8 mouse cellular contexts compared by ENCODE assay signal in the genomic region with DNA sequence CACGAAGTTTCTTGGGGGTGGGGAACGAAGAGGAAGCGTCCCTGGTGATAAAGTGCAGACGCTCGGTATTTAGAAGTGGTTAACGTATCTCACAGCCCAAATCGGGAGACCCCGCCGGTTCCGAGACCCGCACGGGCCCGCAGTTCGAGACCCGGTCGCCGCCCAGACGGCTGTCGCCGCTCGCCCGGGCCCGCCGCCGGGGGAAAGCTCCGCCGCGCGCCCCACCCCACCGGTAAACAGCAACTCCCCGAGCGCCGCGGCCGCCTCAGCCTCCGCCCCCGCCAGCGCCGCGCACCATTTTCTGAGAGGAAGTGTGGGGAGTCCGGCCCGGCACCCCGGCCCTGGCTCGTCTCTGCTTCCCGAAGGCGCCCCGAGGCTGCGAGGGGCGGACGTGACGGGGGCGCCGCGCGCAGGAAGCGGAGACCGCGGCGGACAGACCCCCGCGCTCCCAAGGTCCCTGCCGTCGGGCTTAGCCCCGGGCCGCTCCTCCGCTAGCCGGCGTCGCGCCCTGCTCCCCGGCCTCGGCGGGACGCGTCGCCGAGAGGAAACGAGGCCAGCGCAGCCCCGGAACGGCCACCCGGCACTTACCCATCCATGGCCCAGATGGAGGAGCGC. TPM values are rescaled to one million over a fixed set of nuclear protein-coding genes. Genes with fewer than 3 reads are reported as not detected.
A peak's percentile ranks its signal among the peaks of the same experiment; 100 is the strongest.
DNase-seq lines count a peak whose midpoint lies in the region; ATAC-seq and TF ChIP-seq lines count a peak whose summit lies in the region.

No protein-coding gene starts in this region.

- no peak for TF ChIP-seq CTCF in MEL (IDR thresholded peaks at IDR 0.05 in 2 of 3, conservative IDR thresholded peaks at IDR 0.05 in 1 of 3; ENCODE audit: control insufficient read depth in 1 of 3, insufficient read depth in 1 of 3, low read depth in 2 of 3, low read length in 3 of 3, poor library complexity in 1 of 3, severe bottlenecking in 1 of 3)
- no peak for TF ChIP-seq CTCF in layer of hippocampus, adult 2 months (conservative IDR thresholded peaks at IDR 0.05)
- no peak for TF ChIP-seq CTCF in lung, embryonic 14.5 days (IDR thresholded peaks at IDR 0.05; ENCODE audit: low read depth)
- no peak for TF ChIP-seq CTCF in olfactory bulb, adult 2 months (IDR thresholded peaks at IDR 0.05; ENCODE audit: insufficient read depth, low read depth, low read length)

- H3K36me3 ChIP-seq in MEL (ENCODE audit: control insufficient read depth in 1 of 2, insufficient read depth in 2 of 2, low read length in 2 of 2): peaks cover 0 to 19% of the 10 kb centered on the region in 2 experiments; a peak in 2 of 4 replicates
- no peaks in the 10 kb centered on the region for H3K36me3 ChIP-seq in forebrain, embryonic 15.5 days
- H3K36me3 ChIP-seq in lung, embryonic 14.5 days (ENCODE audit: insufficient read depth): no peaks in the 10 kb centered on the region

- peak; percentile 82 for DNase-seq in MEL (ENCODE audit: low read depth, low spot score)
- peak; percentile 69 for DNase-seq in heart, postnatal 25 days (ENCODE audit: low spot score)
- DNase-seq in layer of hippocampus, adult 2 months (ENCODE audit: low spot score in 2 of 2): peak; percentile 24 to 56
- DNase-seq in lung, embryonic 14.5 days: peak; percentile 70
- peak; percentile 90 for DNase-seq in thymus, postnatal 14 days

- TF ChIP-seq POLR2A in MEL (IDR thresholded peaks at IDR 0.05; ENCODE audit: control insufficient read depth in 1 of 2, insufficient read depth in 1 of 2, low read depth in 1 of 2, low read length in 2 of 2, poor library complexity in 1 of 2): no peak
- no peak for TF ChIP-seq POLR2A in olfactory bulb, adult 2 months (IDR thresholded peaks at IDR 0.05; ENCODE audit: insufficient read depth, low read depth, low read length)

- H3K27me3 ChIP-seq in MEL (ENCODE audit: control insufficient read depth in 1 of 2, insufficient read depth in 2 of 2, low read length in 2 of 2): no peaks in the 10 kb centered on the region
- 0 out of 2 replicates have a peak, but pooled peaks cover 4% of the 10 kb centered on the region for H3K27me3 ChIP-seq in forebrain, embryonic 15.5 days
- no peaks in the 10 kb centered on the region for H3K27me3 ChIP-seq in lung, embryonic 14.5 days (ENCODE audit: insufficient read depth, low read length)

- under 1% methylated on average over 80 of the region's 83 CpGs for WGBS in forebrain, embryonic 15.5 days
- under 1% methylated on average over 71 of the region's 83 CpGs for WGBS in lung, embryonic 14.5 days
- under 1% methylated on average over 82 of the region's 83 CpGs for WGBS in olfactory bulb, adult 2 months

- peak overlapping the region; percentile 97 for H3K4me2 ChIP-seq in forebrain, embryonic 15.5 days (replicated peaks)
- peak overlapping the region; percentile 80 for H3K4me2 ChIP-seq in lung, embryonic 14.5 days

- peak in 1 of 2 experiments; percentile 45; a peak in 2 of 4 replicates for TF ChIP-seq EP300 in MEL (IDR thresholded peaks at IDR 0.05; ENCODE audit: low read depth in 1 of 2, low read length in 2 of 2)

- no peaks in the 10 kb centered on the region for H3K9me3 ChIP-seq in MEL (replicated peaks; ENCODE audit: insufficient read depth, low read length)
- H3K9me3 ChIP-seq in forebrain, embryonic 15.5 days: no peaks in the 10 kb centered on the region
- no peaks in the 10 kb centered on the region for H3K9me3 ChIP-seq in lung, embryonic 14.5 days (ENCODE audit: low read depth, low read length)

- H3K9ac ChIP-seq in MEL (ENCODE audit: control insufficient read depth, low read depth, low read length, poor library complexity, severe bottlenecking): peak overlapping the region; percentile 99
- peak overlapping the region; percentile 84 for H3K9ac ChIP-seq in forebrain, embryonic 15.5 days (replicated peaks)
- peak overlapping the region; percentile 94 for H3K9ac ChIP-seq in lung, embryonic 14.5 days

- H3K27ac ChIP-seq in MEL (ENCODE audit: control insufficient read depth, low read depth, low read length): peak overlapping the region; percentile 93
- peak overlapping the region; percentile 87 for H3K27ac ChIP-seq in forebrain, embryonic 15.5 days (replicated peaks)
- H3K27ac ChIP-seq in layer of hippocampus, adult 2 months: peak overlapping the region; percentile 92
- H3K27ac ChIP-seq in lung, embryonic 14.5 days (ENCODE audit: low read depth): peak overlapping the region; percentile 96
- peak overlapping the region; percentile 90 for H3K27ac ChIP-seq in olfactory bulb, adult 2 months (ENCODE audit: insufficient read depth, low read depth, low read length)

- ATAC-seq in cerebellum, adult (ENCODE audit: insufficient number of reproducible peaks, low FRiP score, low TSS enrichment): peak; percentile 72
- no peak; the same call in 1 of the 2 replicates for ATAC-seq in forebrain, embryonic 15.5 days (replicated peaks)
- ATAC-seq in lung, embryonic 14.5 days (ENCODE audit: insufficient read depth): peak; percentile 82

- intact Hi-C loops in heart, postnatal 25 days (cut with DNase I): loop anchor here (5.0 kb wide), 1 partner anchor 361 kb away; a partner anchor contains a TSS

- TF ChIP-seq RAD21 in MEL (IDR thresholded peaks at IDR 0.05; ENCODE audit: low read depth, low read length): no peak

- peak overlapping the region; percentile 90 to 98 for H3K4me3 ChIP-seq in MEL (ENCODE audit: control insufficient read depth in 1 of 2, insufficient read depth in 1 of 2, low read depth in 2 of 2, low read length in 2 of 2)
- H3K4me3 ChIP-seq in forebrain, embryonic 15.5 days: peak overlapping the region; percentile 90
- peak overlapping the region; percentile 95 for H3K4me3 ChIP-seq in layer of hippocampus, adult 2 months
- H3K4me3 ChIP-seq in lung, embryonic 14.5 days (ENCODE audit: low read depth, low read length): peak overlapping the region; percentile 94
- H3K4me3 ChIP-seq in olfactory bulb, adult 2 months (ENCODE audit: insufficient read depth, low read depth, low read length): peak overlapping the region; percentile 99

- H3K79me2 ChIP-seq in MEL (ENCODE audit: control insufficient read depth, insufficient read depth, low read length, poor library complexity): peaks cover 42% of the 10 kb centered on the region

- peaks cover 8 to 20% of the 10 kb centered on the region in 2 experiments; a peak in 3 of 4 replicates for H3K4me1 ChIP-seq in MEL (ENCODE audit: control insufficient read depth in 1 of 2, insufficient read depth in 2 of 2, low read length in 2 of 2)
- H3K4me1 ChIP-seq in forebrain, embryonic 15.5 days: peaks cover 9% of the 10 kb centered on the region
- peaks cover 8% of the 10 kb centered on the region; the same call in 1 of the 2 replicates for H3K4me1 ChIP-seq in lung, embryonic 14.5 days (ENCODE audit: insufficient read depth)
- no peaks in the 10 kb centered on the region for H3K4me1 ChIP-seq in olfactory bulb, adult 2 months (ENCODE audit: control insufficient read depth, insufficient read depth, low read length)

TF ChIP-seq in MEL, 35 proteins besides CTCF, POLR2A, EP300 and RAD21 (continues in another document):
- 0 out of 2 replicates have a peak, but pooled peaks have one; percentile 46 for TF ChIP-seq ZMIZ1 (IDR thresholded peaks at IDR 0.05; ENCODE audit: low read depth, low read length)
- no peak for TF ChIP-seq USF1 (IDR thresholded peaks at IDR 0.05; ENCODE audit: low read depth, low read length)
- TF ChIP-seq MAFK (IDR thresholded peaks at IDR 0.05; ENCODE audit: borderline replicate concordance, low read depth, low read length): no peak
- TF ChIP-seq RCOR1 (IDR thresholded peaks at IDR 0.05; ENCODE audit: low read depth, low read length): no peak; the same call in 1 of the 2 replicates
- TF ChIP-seq TAL1 (IDR thresholded peaks at IDR 0.05; ENCODE audit: low read length): no peak
- no peak for TF ChIP-seq POLR2AphosphoS5 (IDR thresholded peaks at IDR 0.05; ENCODE audit: borderline replicate concordance, low read depth, low read length)
- TF ChIP-seq USF2 (IDR thresholded peaks at IDR 0.05; ENCODE audit: borderline replicate concordance in 1 of 2, insufficient read depth in 1 of 2, low read depth in 1 of 2, low read length in 2 of 2): no peak
- TF ChIP-seq E2F4 (IDR thresholded peaks at IDR 0.05; ENCODE audit: borderline replicate concordance, low read depth, low read length): no peak
- TF ChIP-seq POLR2AphosphoS2 (IDR thresholded peaks at IDR 0.05; ENCODE audit: low read length): no peak; the same call in 1 of the 2 replicates
- no peak for TF ChIP-seq MEF2A (IDR thresholded peaks at IDR 0.05; ENCODE audit: extremely low read depth, insufficient replicate concordance, low read depth, low read length, poor library complexity, severe bottlenecking)
- TF ChIP-seq KAT2A (conservative IDR thresholded peaks at IDR 0.05; ENCODE audit: low read depth, low read length): no peak
- TF ChIP-seq TBP (IDR thresholded peaks at IDR 0.05; ENCODE audit: low read depth, low read length): no peak
- no peak for TF ChIP-seq JUND (IDR thresholded peaks at IDR 0.05; ENCODE audit: low read depth, low read length)
- TF ChIP-seq GABPA (IDR thresholded peaks at IDR 0.05; ENCODE audit: low read depth, low read length): no peak
- TF ChIP-seq MAX (IDR thresholded peaks at IDR 0.05; ENCODE audit: low read length): peak; percentile 49; the same call in 1 of the 2 replicates
- TF ChIP-seq TCF12 (IDR thresholded peaks at IDR 0.05; ENCODE audit: low read depth, low read length): 0 out of 2 replicates have a peak, but pooled peaks have one; percentile 18

RNA-seq across cellular contexts. Expression of a gene that starts 0.5 kb away (rescaled TPM):
- total RNA-seq in MEL (2012; rRNA removed): 78.8 and 90.0 TPM in 2 replicates
- 100 to 1,000 TPM; 121 to 315 TPM for polyA plus RNA-seq in MEL (2012; ENCODE audit: insufficient read depth in 1 of 2, insufficient read length in 2 of 2, low read depth in 1 of 2, low replicate concordance in 2 of 2, missing spikeins in 1 of 2)
- polyA plus RNA-seq in forebrain, embryonic 15.5 days (2015; fragmentation: Nextera tagmentation; extraction: Ambion mirVana): 19.3 and 19.5 TPM in 2 replicates
- 10 to 100 TPM; 29.6 to 37.0 TPM for total RNA-seq in heart, postnatal 25 days (2021)
- total RNA-seq in layer of hippocampus, adult 2 months (2021): 10 to 100 TPM; 35.6 to 44.3 TPM
- polyA plus RNA-seq in lung, embryonic 14.5 days (2014; fragmentation: Nextera tagmentation; extraction: Ambion mirVana): 69.6 and 74.6 TPM in 2 replicates
- polyA plus RNA-seq in olfactory bulb, adult 2 months (2012; ENCODE audit: insufficient read depth, insufficient read length, low replicate concordance, missing spikeins): not detected in 2 replicates

RNA-seq across cellular contexts. Expression of a gene that starts 32.7 kb away (rescaled TPM):
- total RNA-seq in MEL (2012; rRNA removed): 8.4 and 10.6 TPM in 2 replicates
- polyA plus RNA-seq in MEL (2012; ENCODE audit: insufficient read depth in 1 of 2, insufficient read length in 2 of 2, low read depth in 1 of 2, low replicate concordance in 2 of 2, missing spikeins in 1 of 2): 10 to 100 TPM in 1 of 2 experiments, not detected in 1; 15.0 TPM
- polyA plus RNA-seq in forebrain, embryonic 15.5 days (2015; fragmentation: Nextera tagmentation; extraction: Ambion mirVana): 20.7 and 22.2 TPM in 2 replicates
- total RNA-seq in heart, postnatal 25 days (2021): 100 to 1,000 TPM; 221 to 227 TPM
- 10 to 100 TPM; 25.3 to 26.6 TPM for total RNA-seq in layer of hippocampus, adult 2 months (2021)
- polyA plus RNA-seq in lung, embryonic 14.5 days (2014; fragmentation: Nextera tagmentation; extraction: Ambion mirVana): 17.7 and 17.9 TPM in 2 replicates
- polyA plus RNA-seq in olfactory bulb, adult 2 months (2012; ENCODE audit: insufficient read depth, insufficient read length, low replicate concordance, missing spikeins): not detected in 2 replicates

Comparison
In these comparisons a context has a peak if more than half of its experiments do, and no peak if none do; other contexts are left out.
1. DNase-seq: peak in every context shown above with its lines; median percentile 90 in thymus, postnatal 14 days; 82 in MEL; 70 in lung, embryonic 14.5 days; 69 in heart, postnatal 25 days; 40 in layer of hippocampus, adult 2 months.